Mouse (Mus musculus): ENCODE data around the gene Bcor. TPM values are rescaled to one million over a fixed set of nuclear protein-coding genes. Genes with fewer than 3 reads are reported as not detected.

The Bcor gene
- polyA plus RNA-seq, 1 experiment from 2014 or later: 26.3 TPM

GRCm38 (mm10) chrX:12088301-12089026 is 71.7 kb downstream of the Bcor start:
- ATAC-seq (ENCODE audit: low FRiP score, low read depth): peak; percentile 48
- WGBS: 5% methylated on average over 55 of the region's 72 CpGs
- no peaks in the 10 kb centered on the region for H3K36me3 ChIP-seq
- H3K4me1 ChIP-seq: peaks cover 42% of the 10 kb centered on the region
- H3K27me3 ChIP-seq: peaks cover 93% of the 10 kb centered on the region
- H3K4me3 ChIP-seq: peak overlapping the region; percentile 49
- peak overlapping the region; percentile 94 for H3K27ac ChIP-seq (replicated peaks)
- peak overlapping the region; percentile 83 for H3K4me2 ChIP-seq (replicated peaks)
- H3K9ac ChIP-seq (replicated peaks): peak overlapping the region; percentile 66
- no peaks in the 10 kb centered on the region for H3K9me3 ChIP-seq

GRCm38 (mm10) chrX:12087511-12088300 is 72.4 kb downstream of the Bcor start:
- H3K27me3 ChIP-seq: peaks cover 94% of the 10 kb centered on the region
- peak overlapping the region; percentile 49 for H3K4me3 ChIP-seq
- peaks cover 49% of the 10 kb centered on the region for H3K4me1 ChIP-seq
- H3K4me2 ChIP-seq (replicated peaks): peak overlapping the region; percentile 83
- peak; percentile 12; the same call in 1 of the 2 replicates for ATAC-seq (ENCODE audit: low FRiP score, low read depth)
- WGBS: 3% methylated on average over 48 of the region's 55 CpGs
- peak overlapping the region; percentile 94 for H3K27ac ChIP-seq (replicated peaks)
- H3K9me3 ChIP-seq: no peaks in the 10 kb centered on the region
- peak overlapping the region; percentile 66 for H3K9ac ChIP-seq (replicated peaks)
- H3K36me3 ChIP-seq: no peaks in the 10 kb centered on the region

GRCm38 (mm10) chrX:12086674-12087510 is 73.3 kb downstream of the Bcor start:
- Histone ChIP-seq H3K4me2 (replicated peaks) (peak overlapping the region; percentile 83), H3K27me3 (peaks cover 97% of the 10 kb centered on the region), H3K36me3 (no peaks in the 10 kb centered on the region), H3K4me1 (peaks cover 50% of the 10 kb centered on the region), H3K9ac (replicated peaks) (peak overlapping the region; percentile 66), H3K27ac (replicated peaks) (peak overlapping the region; percentile 94), H3K9me3 (no peaks in the 10 kb centered on the region), H3K4me3 (peak overlapping the region; percentile 49)
- 3% methylated on average over 43 of the region's 70 CpGs for WGBS
- ATAC-seq (ENCODE audit: low FRiP score, low read depth): no peak

- Histone ChIP-seq H3K4me1 (peaks cover 59% of the 10 kb centered on the region), H3K36me3 (no peaks in the 10 kb centered on the region), H3K4me2 (replicated peaks) (0 out of 2 replicates have a peak overlapping the region, but pooled peaks have one; percentile 83), H3K9ac (replicated peaks) (no peak overlapping the region), H3K4me3 (no peak overlapping the region), H3K27me3 (peaks cover 97% of the 10 kb centered on the region), H3K27ac (replicated peaks) (no peak overlapping the region), H3K9me3 (no peaks in the 10 kb centered on the region)
- no peak for ATAC-seq (ENCODE audit: low FRiP score, low read depth)
- WGBS: 18% methylated on average over 10 of the region's 10 CpGs
These were observed 74.2 kb downstream of the Bcor start for GRCm38 (mm10) chrX:12085949-12086348.

GRCm38 (mm10) chrX:12085290-12085689 is 74.9 kb downstream of the Bcor start:
- peaks cover 53% of the 10 kb centered on the region for H3K4me1 ChIP-seq
- no peak overlapping the region for H3K9ac ChIP-seq (replicated peaks)
- no peaks in the 10 kb centered on the region for H3K9me3 ChIP-seq
- H3K4me3 ChIP-seq: no peak overlapping the region
- H3K36me3 ChIP-seq: no peaks in the 10 kb centered on the region
- ATAC-seq (ENCODE audit: low FRiP score, low read depth): no peak
- H3K27me3 ChIP-seq: peaks cover 97% of the 10 kb centered on the region
- H3K4me2 ChIP-seq (replicated peaks): peak overlapping the region; percentile 15; the same call in 1 of the 2 replicates
- WGBS: 8% methylated on average over 18 of the region's 18 CpGs
- H3K27ac ChIP-seq (replicated peaks): no peak overlapping the region

- Histone ChIP-seq H3K4me2 (replicated peaks) (no peak overlapping the region), H3K9ac (replicated peaks) (no peak overlapping the region), H3K27me3 (peaks cover 97% of the 10 kb centered on the region), H3K4me1 (peaks cover 47% of the 10 kb centered on the region), H3K9me3 (no peaks in the 10 kb centered on the region), H3K36me3 (no peaks in the 10 kb centered on the region), H3K27ac (replicated peaks) (no peak overlapping the region), H3K4me3 (no peak overlapping the region)
- WGBS: 38% methylated on average over 4 of the region's 4 CpGs
- no peak for ATAC-seq (ENCODE audit: low FRiP score, low read depth)
These were observed 75.5 kb downstream of the Bcor start for GRCm38 (mm10) chrX:12084698-12085097.

GRCm38 (mm10) chrX:12083631-12084030 is 76.5 kb downstream of the Bcor start:
- Histone ChIP-seq H3K9me3 (no peaks in the 10 kb centered on the region), H3K36me3 (no peaks in the 10 kb centered on the region), H3K4me2 (replicated peaks) (no peak overlapping the region), H3K4me3 (no peak overlapping the region), H3K4me1 (peaks cover 37% of the 10 kb centered on the region), H3K9ac (replicated peaks) (no peak overlapping the region), H3K27me3 (peaks cover 97% of the 10 kb centered on the region), H3K27ac (replicated peaks) (no peak overlapping the region)
- WGBS: 14% methylated on average over 10 of the region's 10 CpGs
- ATAC-seq (ENCODE audit: low FRiP score, low read depth): no peak

- 5% methylated on average over 16 of the region's 16 CpGs for WGBS
- no peak for ATAC-seq (ENCODE audit: low FRiP score, low read depth)
- peaks cover 97% of the 10 kb centered on the region for H3K27me3 ChIP-seq
- H3K27ac ChIP-seq (replicated peaks): no peak overlapping the region
- no peak overlapping the region for H3K4me3 ChIP-seq
- peaks cover 35% of the 10 kb centered on the region for H3K4me1 ChIP-seq
- H3K4me2 ChIP-seq (replicated peaks): no peak overlapping the region
- H3K36me3 ChIP-seq: no peaks in the 10 kb centered on the region
- H3K9ac ChIP-seq (replicated peaks): no peak overlapping the region
- no peaks in the 10 kb centered on the region for H3K9me3 ChIP-seq
These were observed 77.4 kb downstream of the Bcor start for GRCm38 (mm10) chrX:12082736-12083135.

GRCm38 (mm10) chrX:12082184-12082583 is 78.0 kb downstream of the Bcor start:
- no peaks in the 10 kb centered on the region for H3K36me3 ChIP-seq
- ATAC-seq (ENCODE audit: low FRiP score, low read depth): no peak
- H3K27me3 ChIP-seq: peaks cover 97% of the 10 kb centered on the region
- H3K4me2 ChIP-seq (replicated peaks): no peak overlapping the region
- H3K4me1 ChIP-seq: peaks cover 35% of the 10 kb centered on the region
- no peak overlapping the region for H3K4me3 ChIP-seq
- H3K9me3 ChIP-seq: no peaks in the 10 kb centered on the region
- H3K9ac ChIP-seq (replicated peaks): no peak overlapping the region
- 17% methylated on average over 5 of the region's 5 CpGs for WGBS
- H3K27ac ChIP-seq (replicated peaks): no peak overlapping the region

GRCm38 (mm10) chrX:12081741-12082155 is 78.4 kb downstream of the Bcor start:
- WGBS: 9% methylated on average over 22 of the region's 22 CpGs
- Histone ChIP-seq H3K4me1 (peaks cover 35% of the 10 kb centered on the region), H3K4me3 (no peak overlapping the region), H3K9ac (replicated peaks) (no peak overlapping the region), H3K27me3 (peaks cover 97% of the 10 kb centered on the region), H3K36me3 (no peaks in the 10 kb centered on the region), H3K9me3 (no peaks in the 10 kb centered on the region), H3K4me2 (replicated peaks) (peak overlapping the region; percentile 61), H3K27ac (replicated peaks) (no peak overlapping the region)
- ATAC-seq (ENCODE audit: low FRiP score, low read depth): no peak

GRCm38 (mm10) chrX:12080904-12081740 is 79.0 kb downstream of the Bcor start:
- no peaks in the 10 kb centered on the region for H3K36me3 ChIP-seq
- H3K4me2 ChIP-seq (replicated peaks): peak overlapping the region; percentile 61
- peaks cover 39% of the 10 kb centered on the region for H3K4me1 ChIP-seq
- no peaks in the 10 kb centered on the region for H3K9me3 ChIP-seq
- peaks cover 97% of the 10 kb centered on the region for H3K27me3 ChIP-seq
- H3K9ac ChIP-seq (replicated peaks): peak overlapping the region; percentile 86
- H3K27ac ChIP-seq (replicated peaks): peak overlapping the region; percentile 95
- H3K4me3 ChIP-seq: peak overlapping the region; percentile 67
- 5% methylated on average over 49 of the region's 61 CpGs for WGBS
- ATAC-seq (ENCODE audit: low FRiP score, low read depth): peak; percentile 48

Data from midbrain, embryonic 12.5 days (tissue).